Mouse (Mus musculus): Measurements from ENCODE around the gene Vsig1. TPM values are rescaled to one million over a fixed set of nuclear protein-coding genes. Genes with fewer than 3 reads are reported as not detected.

The Vsig1 gene
- polyA plus RNA-seq, 1 experiment from 2014 or later: 0.11 TPM

DNA sequence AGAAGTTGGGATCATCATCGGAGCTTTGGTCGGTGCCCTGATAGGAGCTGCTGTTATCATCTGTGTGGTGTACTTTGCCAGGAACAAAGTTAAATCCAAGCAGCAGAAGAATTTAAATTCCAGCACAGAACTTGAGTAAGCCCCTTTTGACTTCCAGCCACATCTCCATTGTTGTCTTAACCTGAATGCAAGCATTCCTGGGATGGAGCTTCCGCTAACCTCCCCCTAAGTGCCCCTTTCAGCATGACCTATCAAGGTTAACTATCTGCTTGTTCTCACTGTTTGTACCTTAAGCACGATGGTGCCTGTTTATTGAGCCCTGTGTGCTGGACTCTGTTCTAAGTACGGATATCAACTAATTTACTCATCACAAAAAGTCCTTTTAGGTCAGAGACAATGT is 28.9 kb downstream of the Vsig1 start:
- WGBS: 77% methylated on average over 5 of the region's 5 CpGs
- no peak overlapping the region for H3K27ac ChIP-seq (replicated peaks; ENCODE audit: low read depth, low read length)
- H3K4me3 ChIP-seq (replicated peaks; ENCODE audit: low read depth, low read length): no peak overlapping the region
- no peak for DNase-seq
- no peaks in the 10 kb centered on the region for H3K4me1 ChIP-seq (ENCODE audit: control insufficient read depth, insufficient read depth, low read length)
- no peaks in the 10 kb centered on the region for H3K36me3 ChIP-seq (ENCODE audit: control insufficient read depth, insufficient read depth, low read length)
- H3K27me3 ChIP-seq (ENCODE audit: control insufficient read depth, insufficient read depth, low read length): 0 out of 2 replicates have a peak, but pooled peaks cover 5% of the 10 kb centered on the region
- no peak for ATAC-seq (ENCODE audit: low FRiP score, low TSS enrichment)
- H3K9me3 ChIP-seq (ENCODE audit: control insufficient read depth, low read length): no peaks in the 10 kb centered on the region
- H3K4me2 ChIP-seq (ENCODE audit: low read length): no peak overlapping the region
- H3K9ac ChIP-seq (replicated peaks; ENCODE audit: low read length): no peak overlapping the region

DNA sequence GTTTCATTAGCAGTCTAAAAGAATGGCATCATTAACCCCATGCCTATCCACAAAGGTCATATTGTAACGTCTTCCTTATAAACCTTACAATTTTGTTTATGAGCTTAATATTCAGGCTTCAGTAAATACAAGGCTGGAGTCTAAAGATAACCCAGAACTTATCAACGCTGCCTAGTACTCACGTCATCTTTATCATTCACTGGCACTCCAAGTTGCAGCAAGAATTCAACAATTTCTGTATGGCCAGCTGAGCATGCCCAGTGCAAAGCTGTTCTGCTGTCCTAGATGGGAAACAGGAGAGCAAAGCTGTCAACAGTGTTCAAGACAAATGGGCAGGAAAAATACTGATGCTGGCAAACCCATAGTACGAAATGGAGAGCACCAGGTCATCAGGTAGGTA is 46.2 kb downstream of the Vsig1 start:
- Histone ChIP-seq H3K9ac (replicated peaks; ENCODE audit: low read length) (no peak overlapping the region), H3K9me3 (ENCODE audit: control insufficient read depth, low read length) (no peaks in the 10 kb centered on the region), H3K4me1 (ENCODE audit: control insufficient read depth, insufficient read depth, low read length) (no peaks in the 10 kb centered on the region), H3K27ac (replicated peaks; ENCODE audit: low read depth, low read length) (no peak overlapping the region), H3K4me2 (ENCODE audit: low read length) (no peak overlapping the region), H3K27me3 (ENCODE audit: control insufficient read depth, insufficient read depth, low read length) (no peaks in the 10 kb centered on the region), H3K36me3 (ENCODE audit: control insufficient read depth, insufficient read depth, low read length) (peaks cover 5% of the 10 kb centered on the region; the same call in 1 of the 2 replicates), H3K4me3 (replicated peaks; ENCODE audit: low read depth, low read length) (no peak overlapping the region)
- DNase-seq: no peak
- no peak for ATAC-seq (ENCODE audit: low FRiP score, low TSS enrichment)
- 92% methylated on average over 4 of the region's 4 CpGs for WGBS

DNA sequence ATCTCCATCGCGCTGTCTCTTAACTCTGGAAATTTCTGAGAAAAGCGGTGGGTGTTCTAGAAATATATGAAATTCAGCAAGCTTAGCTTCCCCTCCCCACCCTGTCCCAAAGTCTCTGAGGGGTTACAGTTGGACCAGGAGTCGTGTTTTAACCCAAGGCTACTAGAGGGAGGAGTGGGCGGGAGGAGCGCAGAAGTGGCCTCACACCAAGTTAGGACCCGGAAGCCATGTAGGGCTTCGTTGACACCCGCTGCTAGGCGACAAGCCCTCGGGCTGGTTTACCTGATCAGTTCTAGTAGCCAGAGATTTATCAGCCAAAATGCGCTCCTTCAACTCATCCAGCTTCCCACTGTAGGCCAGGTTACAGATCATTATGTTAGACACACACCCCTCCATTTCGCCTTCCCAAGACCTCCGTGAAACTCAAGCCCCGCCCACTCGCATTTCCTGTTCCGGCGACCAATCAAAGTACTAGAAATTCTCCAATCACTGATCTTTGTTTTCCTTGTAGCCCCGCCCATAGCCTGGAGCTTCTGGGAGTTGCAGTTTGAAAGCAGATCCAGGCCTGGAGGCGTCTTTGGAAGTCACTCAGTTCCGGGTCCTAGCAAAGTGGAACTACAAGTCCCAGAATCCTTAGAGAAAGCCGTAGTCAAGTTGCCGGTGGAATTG is 49.0 kb downstream of the Vsig1 start, which contains the start of the genes Psmd10 and Atg4a:
Psmd10 (minus strand) TSS at position 457 of the 669 bp plus-strand sequence.
Atg4a (plus strand) TSS at position 636 of the 669 bp plus-strand sequence.
- Histone ChIP-seq H3K9ac (replicated peaks; ENCODE audit: low read length) (peak within 1 kb of the TSS; percentile 42), H3K36me3 (ENCODE audit: control insufficient read depth, insufficient read depth, low read length) (no peaks in the 10 kb centered on the region), H3K27me3 (ENCODE audit: control insufficient read depth, insufficient read depth, low read length) (no peaks in the 10 kb centered on the region), H3K4me2 (ENCODE audit: low read length) (peak within 1 kb of the TSS; percentile 56), H3K4me3 (replicated peaks; ENCODE audit: low read depth, low read length) (peak within 1 kb of the TSS; percentile 48), H3K9me3 (ENCODE audit: control insufficient read depth, low read length) (no peaks in the 10 kb centered on the region), H3K27ac (replicated peaks; ENCODE audit: low read depth, low read length) (no peak within 1 kb of the TSS), H3K4me1 (ENCODE audit: control insufficient read depth, insufficient read depth, low read length) (no peaks in the 10 kb centered on the region)
- WGBS: 20% methylated on average over 23 of the region's 23 CpGs
- DNase-seq (peak; percentile 95), ATAC-seq (ENCODE audit: low FRiP score, low TSS enrichment) (peak; percentile 97)

GRCm38 (mm10) chrX:140956959-140957358 is 49.6 kb downstream of the Vsig1 start:
- H3K4me2 ChIP-seq (ENCODE audit: low read length): peak overlapping the region; percentile 56
- 19% methylated on average over 5 of the region's 5 CpGs for WGBS
- H3K4me3 ChIP-seq (replicated peaks; ENCODE audit: low read depth, low read length): peak overlapping the region; percentile 48
- no peaks in the 10 kb centered on the region for H3K4me1 ChIP-seq (ENCODE audit: control insufficient read depth, insufficient read depth, low read length)
- no peaks in the 10 kb centered on the region for H3K27me3 ChIP-seq (ENCODE audit: control insufficient read depth, insufficient read depth, low read length)
- DNase-seq (no peak), ATAC-seq (ENCODE audit: low FRiP score, low TSS enrichment) (no peak; the same call in 1 of the 2 replicates)
- H3K27ac ChIP-seq (replicated peaks; ENCODE audit: low read depth, low read length): no peak overlapping the region
- H3K36me3 ChIP-seq (ENCODE audit: control insufficient read depth, insufficient read depth, low read length): no peaks in the 10 kb centered on the region
- no peaks in the 10 kb centered on the region for H3K9me3 ChIP-seq (ENCODE audit: control insufficient read depth, low read length)
- no peak overlapping the region; the same call in 1 of the 2 replicates for H3K9ac ChIP-seq (replicated peaks; ENCODE audit: low read length)

DNA sequence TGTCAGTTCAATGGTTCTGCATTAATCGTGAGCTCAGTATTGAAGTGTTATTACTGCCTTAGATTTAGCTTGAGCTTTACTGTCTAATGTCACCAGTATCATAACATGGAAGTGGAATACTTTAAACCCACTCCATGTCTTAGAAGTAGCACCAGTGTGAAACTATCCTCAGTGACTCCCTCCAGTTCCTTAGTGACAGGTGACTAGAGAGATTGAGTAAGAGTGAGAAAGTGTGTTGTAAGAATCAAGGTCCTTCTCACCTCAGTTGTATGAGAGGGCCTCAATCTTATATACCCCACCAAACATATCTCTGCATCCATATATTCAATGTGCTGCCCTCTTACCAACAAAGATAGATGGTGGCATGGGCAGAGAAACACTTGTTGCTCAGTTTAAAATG is 71.5 kb downstream of the Vsig1 start:
- H3K9ac ChIP-seq (replicated peaks; ENCODE audit: low read length): no peak overlapping the region
- no peaks in the 10 kb centered on the region for H3K4me1 ChIP-seq (ENCODE audit: control insufficient read depth, insufficient read depth, low read length)
- no peak overlapping the region for H3K4me3 ChIP-seq (replicated peaks; ENCODE audit: low read depth, low read length)
- no peak for ATAC-seq (ENCODE audit: low FRiP score, low TSS enrichment)
- H3K36me3 ChIP-seq (ENCODE audit: control insufficient read depth, insufficient read depth, low read length): no peaks in the 10 kb centered on the region
- no peaks in the 10 kb centered on the region for H3K9me3 ChIP-seq (ENCODE audit: control insufficient read depth, low read length)
- H3K27ac ChIP-seq (replicated peaks; ENCODE audit: low read depth, low read length): no peak overlapping the region
- WGBS: 94% methylated on average over 1 of the region's 1 CpGs
- H3K27me3 ChIP-seq (ENCODE audit: control insufficient read depth, insufficient read depth, low read length): no peaks in the 10 kb centered on the region; the same call in 1 of the 2 replicates
- H3K4me2 ChIP-seq (ENCODE audit: low read length): no peak overlapping the region
- DNase-seq: no peak

DNA sequence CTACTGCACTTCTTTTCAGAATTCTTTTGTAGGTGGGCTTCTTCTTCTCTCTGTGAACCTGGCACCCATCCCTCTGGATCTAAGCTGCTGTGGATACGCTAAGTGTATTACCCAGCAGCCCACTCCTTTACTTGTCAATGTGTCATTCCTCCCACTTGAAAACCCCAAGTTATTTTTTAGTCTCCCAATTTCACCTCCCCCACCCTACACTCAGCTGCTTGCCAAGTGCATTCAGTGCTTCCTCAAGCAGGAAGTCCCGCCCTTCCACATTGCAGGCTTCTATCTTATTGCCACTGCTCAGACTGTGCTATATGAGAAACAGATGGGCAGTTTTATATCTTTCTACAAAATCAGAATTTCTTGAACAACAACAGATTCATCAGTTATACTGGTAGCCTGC is 72.1 kb downstream of the Vsig1 start:
- peak; percentile 1 for DNase-seq
- Histone ChIP-seq H3K4me2 (ENCODE audit: low read length) (no peak overlapping the region), H3K4me3 (replicated peaks; ENCODE audit: low read depth, low read length) (no peak overlapping the region), H3K9me3 (ENCODE audit: control insufficient read depth, low read length) (no peaks in the 10 kb centered on the region), H3K27me3 (ENCODE audit: control insufficient read depth, insufficient read depth, low read length) (no peaks in the 10 kb centered on the region; the same call in 1 of the 2 replicates), H3K9ac (replicated peaks; ENCODE audit: low read length) (no peak overlapping the region), H3K36me3 (ENCODE audit: control insufficient read depth, insufficient read depth, low read length) (no peaks in the 10 kb centered on the region), H3K4me1 (ENCODE audit: control insufficient read depth, insufficient read depth, low read length) (no peaks in the 10 kb centered on the region), H3K27ac (replicated peaks; ENCODE audit: low read depth, low read length) (no peak overlapping the region)
- ATAC-seq (ENCODE audit: low FRiP score, low TSS enrichment): no peak
- WGBS: 79% methylated on average over 2 of the region's 2 CpGs

- no peak overlapping the region for H3K4me3 ChIP-seq (replicated peaks; ENCODE audit: low read depth, low read length)
- no peaks in the 10 kb centered on the region for H3K9me3 ChIP-seq (ENCODE audit: control insufficient read depth, low read length)
- no peak for ATAC-seq (ENCODE audit: low FRiP score, low TSS enrichment)
- H3K4me1 ChIP-seq (ENCODE audit: control insufficient read depth, insufficient read depth, low read length): no peaks in the 10 kb centered on the region
- no peak overlapping the region for H3K9ac ChIP-seq (replicated peaks; ENCODE audit: low read length)
- no peaks in the 10 kb centered on the region for H3K36me3 ChIP-seq (ENCODE audit: control insufficient read depth, insufficient read depth, low read length)
- H3K4me2 ChIP-seq (ENCODE audit: low read length): no peak overlapping the region
- 82% methylated on average over 4 of the region's 4 CpGs for WGBS
- no peak overlapping the region for H3K27ac ChIP-seq (replicated peaks; ENCODE audit: low read depth, low read length)
- no peaks in the 10 kb centered on the region; the same call in 1 of the 2 replicates for H3K27me3 ChIP-seq (ENCODE audit: control insufficient read depth, insufficient read depth, low read length)
- no peak for DNase-seq
These were observed 72.8 kb downstream of the Vsig1 start for GRCm38 (mm10) chrX:140980163-140980562.

- no peak for DNase-seq
- Histone ChIP-seq H3K4me2 (ENCODE audit: low read length) (no peak overlapping the region), H3K9me3 (ENCODE audit: control insufficient read depth, low read length) (no peaks in the 10 kb centered on the region), H3K27me3 (ENCODE audit: control insufficient read depth, insufficient read depth, low read length) (no peaks in the 10 kb centered on the region; the same call in 1 of the 2 replicates), H3K4me1 (ENCODE audit: control insufficient read depth, insufficient read depth, low read length) (no peaks in the 10 kb centered on the region), H3K27ac (replicated peaks; ENCODE audit: low read depth, low read length) (no peak overlapping the region), H3K4me3 (replicated peaks; ENCODE audit: low read depth, low read length) (no peak overlapping the region), H3K36me3 (ENCODE audit: control insufficient read depth, insufficient read depth, low read length) (no peaks in the 10 kb centered on the region), H3K9ac (replicated peaks; ENCODE audit: low read length) (no peak overlapping the region)
- 71% methylated on average over 6 of the region's 6 CpGs for WGBS
- ATAC-seq (ENCODE audit: low FRiP score, low TSS enrichment): no peak
These were observed 76.0 kb downstream of the Vsig1 start for GRCm38 (mm10) chrX:140983206-140983960.
